Mouse (Mus musculus): ENCODE measurements around the gene Nrp1. TPM values are rescaled to one million over a fixed set of nuclear protein-coding genes. Genes with fewer than 3 reads are reported as not detected.

Gene Nrp1
- polyA plus RNA-seq (2012; rRNA removed), result 8.9 and 9.0 TPM in 2 replicates

DNA sequence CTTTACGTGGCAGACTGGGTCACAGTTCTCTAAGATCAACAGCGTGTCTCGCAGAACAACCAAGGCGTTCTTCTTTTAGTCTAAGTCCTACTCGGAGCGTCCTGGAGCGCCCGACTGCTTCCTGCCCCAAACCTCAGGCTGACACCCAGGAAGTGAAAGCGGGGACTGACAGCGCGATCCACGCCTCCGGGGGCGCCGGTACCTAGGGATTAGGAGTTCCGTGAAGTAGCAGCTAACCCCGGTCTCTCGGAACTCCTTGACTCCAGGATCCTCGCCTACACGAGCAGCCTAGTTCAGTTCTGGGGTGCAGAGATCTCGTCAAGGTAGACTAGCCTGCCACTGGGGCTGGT is at the start of gene Nrp1:
TSS of gene Nrp1 (plus strand) at position 199 of the 350 bp plus-strand sequence.

Data from colon, adult 2 months (tissue).